Comparison of ENCODE assay signal across 8 mouse cellular contexts in the genomic region with DNA sequence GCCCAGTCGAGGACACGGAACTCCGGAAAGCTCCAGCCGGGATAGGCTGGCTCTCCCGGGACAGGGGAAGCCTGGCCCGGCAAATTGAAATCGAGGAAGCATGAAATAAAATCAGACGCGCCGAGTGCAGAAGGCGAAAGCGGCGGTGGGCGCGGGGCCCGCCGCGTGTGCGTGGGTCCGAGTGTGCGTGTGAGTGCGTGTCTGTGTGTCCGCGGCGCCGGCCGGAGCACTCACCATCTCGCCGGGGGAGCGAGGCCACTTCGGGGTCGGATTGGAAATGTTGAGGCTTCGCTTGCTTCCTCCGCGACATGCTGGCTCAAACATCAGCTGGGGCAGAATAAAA. TPM values are rescaled to one million over a fixed set of nuclear protein-coding genes. Genes with fewer than 3 reads are reported as not detected.
DNase-seq lines count a peak whose midpoint lies in the region; ATAC-seq lines count a peak whose summit lies in the region.

No protein-coding gene starts in this region.

- H3K9ac ChIP-seq in hindbrain, embryonic 13.5 days = peak overlapping the region; percentile 86

- peak overlapping the region; percentile 94 for H3K27ac ChIP-seq in embryonic facial prominence, embryonic 10.5 days (replicated peaks)
- peak overlapping the region; percentile 94 for H3K27ac ChIP-seq in hindbrain, embryonic 13.5 days
- H3K27ac ChIP-seq in midbrain, embryonic 10.5 days (replicated peaks) = peak overlapping the region; percentile 99

- under 1% methylated on average over 35 of the region's 35 CpGs for WGBS in embryonic facial prominence, embryonic 10.5 days
- under 1% methylated on average over 35 of the region's 35 CpGs for WGBS in hindbrain, embryonic 13.5 days
- WGBS in midbrain, embryonic 10.5 days = under 1% methylated on average over 35 of the region's 35 CpGs

- DNase-seq in layer of hippocampus, postnatal 10 days (ENCODE audit: low spot score in 2 of 2) = peak; percentile 41 to 53
- DNase-seq in layer of hippocampus, adult 9-10 months (ENCODE audit: low spot score) = no peak
- DNase-seq in embryonic facial prominence, embryonic 10.5 days (ENCODE audit: low spot score) = peak; percentile 75
- DNase-seq in midbrain, embryonic 10.5 days (ENCODE audit: low spot score) = peak; percentile 69
- DNase-seq in spleen, adult 18-20 months = no peak
- no peak for DNase-seq in layer of hippocampus, adult 9-11 months

- H3K4me1 ChIP-seq in embryonic facial prominence, embryonic 10.5 days = peaks cover 80% of the 10 kb centered on the region
- peaks cover 68% of the 10 kb centered on the region for H3K4me1 ChIP-seq in hindbrain, embryonic 13.5 days (replicated peaks)
- peaks cover 79% of the 10 kb centered on the region for H3K4me1 ChIP-seq in midbrain, embryonic 10.5 days

- peak overlapping the region; percentile 86 for H3K4me2 ChIP-seq in hindbrain, embryonic 13.5 days

- H3K27me3 ChIP-seq in embryonic facial prominence, embryonic 10.5 days (replicated peaks; ENCODE audit: low read depth, poor library complexity, severe bottlenecking) = peaks cover 85% of the 10 kb centered on the region
- peaks cover 61% of the 10 kb centered on the region for H3K27me3 ChIP-seq in hindbrain, embryonic 13.5 days
- H3K27me3 ChIP-seq in midbrain, embryonic 10.5 days (ENCODE audit: low read depth, poor library complexity, severe bottlenecking) = peaks cover 30% of the 10 kb centered on the region

- no peaks in the 10 kb centered on the region for H3K9me3 ChIP-seq in embryonic facial prominence, embryonic 10.5 days
- H3K9me3 ChIP-seq in hindbrain, embryonic 13.5 days = no peaks in the 10 kb centered on the region
- H3K9me3 ChIP-seq in midbrain, embryonic 10.5 days (replicated peaks) = no peaks in the 10 kb centered on the region

- ATAC-seq in hindbrain, embryonic 13.5 days (ENCODE audit: low FRiP score) = no peak
- ATAC-seq in activated CD4-positive, CD25-positive, alpha-beta regulatory T cell, adult 4 months = no peak

- no peaks in the 10 kb centered on the region for H3K36me3 ChIP-seq in embryonic facial prominence, embryonic 10.5 days (replicated peaks)
- H3K36me3 ChIP-seq in hindbrain, embryonic 13.5 days = no peaks in the 10 kb centered on the region
- H3K36me3 ChIP-seq in midbrain, embryonic 10.5 days = no peaks in the 10 kb centered on the region

- H3K4me3 ChIP-seq in embryonic facial prominence, embryonic 10.5 days = peak overlapping the region; percentile 78
- H3K4me3 ChIP-seq in hindbrain, embryonic 13.5 days = peak overlapping the region; percentile 61
- H3K4me3 ChIP-seq in midbrain, embryonic 10.5 days = peak overlapping the region; percentile 94

RNA-seq across cellular contexts. Expression of gene Sall1, which starts 1.9 kb away (rescaled TPM):
- total RNA-seq in layer of hippocampus, postnatal 10 days (2021) = 10 to 100 TPM; 15.4 to 16.2 TPM
- 4.7 and 6.3 TPM in 2 replicates for polyA plus RNA-seq in embryonic facial prominence, embryonic 10.5 days (2016; fragmentation: Nextera tagmentation; extraction: Ambion mirVana)
- polyA plus RNA-seq in hindbrain, embryonic 13.5 days (2015; fragmentation: Nextera tagmentation; extraction: Ambion mirVana) = 9.3 and 10.5 TPM in 2 replicates
- 15.3 and 17.5 TPM in 2 replicates for polyA plus RNA-seq in midbrain, embryonic 10.5 days (2016; fragmentation: Nextera tagmentation; extraction: Ambion mirVana)
- polyA plus RNA-seq in activated CD4-positive, CD25-positive, alpha-beta regulatory T cell, adult 4 months (2017; shearing (Covaris generic)) = not detected

Comparison
In these comparisons a context has a peak if more than half of its experiments do, and no peak if none do; other contexts are left out.
1. DNase-seq: peak in layer of hippocampus, postnatal 10 days (2 of 2), embryonic facial prominence, embryonic 10.5 days (single experiment) and midbrain, embryonic 10.5 days (single experiment); none in layer of hippocampus, adult 9-10 months (single experiment), spleen, adult 18-20 months (0 of 2) and layer of hippocampus, adult 9-11 months (single experiment).
2. Peak in every context shown above with its lines, with median percentiles within 50 percentile points of each other: H3K27ac ChIP-seq and H3K4me3 ChIP-seq.